Mouse (Mus musculus): ENCODE measurements around the gene Tuba1b. TPM values are rescaled to one million over a fixed set of nuclear protein-coding genes. Genes with fewer than 3 reads are reported as not detected.

The Tuba1b gene
- polyA plus RNA-seq, 1 experiment from 2014 or later, result 435 TPM

DNA sequence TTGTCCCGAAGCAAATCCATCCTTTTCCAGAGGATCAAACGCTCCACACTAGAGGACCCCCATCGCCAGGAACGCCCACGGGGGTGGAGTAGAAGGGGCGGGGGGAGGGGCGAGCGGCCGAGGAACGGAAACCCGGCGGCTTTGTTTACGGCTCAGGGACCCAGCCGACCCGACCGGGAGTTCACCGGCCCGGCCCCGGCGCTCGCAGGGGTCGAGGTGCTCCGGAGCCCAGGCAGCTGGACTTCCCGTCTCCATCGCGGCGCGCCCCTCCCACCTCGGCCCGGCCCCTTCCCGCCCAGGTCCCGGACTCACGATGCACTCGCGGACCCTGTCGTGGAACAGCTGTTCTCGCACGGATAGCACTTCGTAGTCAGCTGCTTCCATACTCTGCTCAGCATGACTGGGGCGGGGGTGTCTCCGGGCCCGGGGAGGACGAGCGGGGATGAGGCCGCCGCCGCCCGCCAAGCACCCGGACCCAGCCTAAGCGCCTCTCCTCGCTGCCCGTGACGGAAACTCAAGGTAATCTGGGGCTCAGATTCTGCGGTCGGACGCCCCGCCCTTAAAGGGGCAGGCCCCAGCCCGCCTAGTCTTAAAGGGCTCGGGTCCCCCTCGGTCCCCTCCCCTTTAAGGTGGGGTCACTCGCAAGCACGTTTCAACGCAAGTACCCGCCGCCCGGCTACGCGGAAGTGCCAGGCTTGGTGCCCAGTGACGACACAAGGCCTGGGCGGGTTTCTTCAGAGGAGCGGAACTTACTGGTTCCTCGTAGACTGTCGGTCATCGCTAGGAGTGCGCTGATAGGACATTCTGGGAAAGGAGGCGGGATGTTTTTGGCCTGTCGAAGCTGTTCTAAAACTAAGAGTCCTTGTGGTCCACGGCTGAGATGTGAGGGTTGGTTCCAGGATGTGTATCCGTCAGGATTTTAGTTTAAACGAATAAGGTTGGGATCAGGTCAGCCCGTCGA is 16.5 kb downstream of the Tuba1b start, which contains the start of gene Lmbr1l:
Lmbr1l (minus strand) TSS at position 694 of the 961 bp plus-strand sequence.
- Histone ChIP-seq H3K9ac (ENCODE audit: low read depth, low read length) (peak within 1 kb of the TSS; percentile 87), H3K27ac (ENCODE audit: low read depth, low read length) (peak within 1 kb of the TSS; percentile 93), H3K36me3 (ENCODE audit: control insufficient read depth, insufficient read depth) (peaks cover 11% of the 10 kb centered on the region), H3K4me3 (ENCODE audit: low read depth, low read length) (peak within 1 kb of the TSS; percentile 89), H3K9me3 (ENCODE audit: control insufficient read depth) (no peaks in the 10 kb centered on the region), H3K27me3 (replicated peaks; ENCODE audit: control insufficient read depth, insufficient read depth, low read length) (no peaks in the 10 kb centered on the region), H3K4me2 (replicated peaks; ENCODE audit: low read depth) (peak within 1 kb of the TSS; percentile 82), H3K4me1 (replicated peaks; ENCODE audit: control insufficient read depth, insufficient read depth, low read length) (0 out of 2 replicates have a peak, but pooled peaks cover 2% of the 10 kb centered on the region)
- under 1% methylated on average over 82 of the region's 82 CpGs for WGBS
- TF ChIP-seq CTCF (IDR thresholded peaks at IDR 0.05; ENCODE audit: low read depth), result no peak
- ATAC-seq, result peak; percentile 98

DNA sequence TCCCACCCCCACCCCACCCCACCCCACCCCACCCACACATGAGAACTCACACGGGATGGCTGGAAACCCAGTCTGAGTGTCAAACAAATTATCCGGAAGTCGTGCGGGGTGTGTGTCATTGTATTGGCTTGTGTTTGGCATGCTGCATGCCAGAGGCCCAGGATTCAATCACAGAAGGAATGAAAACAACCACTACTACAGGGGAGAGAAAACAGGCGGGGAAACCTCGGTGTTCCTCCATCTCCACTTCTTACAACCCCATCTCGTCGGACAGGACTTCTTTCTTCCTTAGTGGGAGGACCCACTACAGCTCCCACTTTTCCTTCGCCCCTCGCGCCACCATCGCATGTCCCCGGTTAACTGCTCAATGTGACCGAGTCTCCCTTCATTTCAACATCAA is 17.3 kb downstream of the Tuba1b start:
- Histone ChIP-seq H3K4me1 (replicated peaks; ENCODE audit: control insufficient read depth, insufficient read depth, low read length) (0 out of 2 replicates have a peak, but pooled peaks cover 2% of the 10 kb centered on the region), H3K36me3 (ENCODE audit: control insufficient read depth, insufficient read depth) (peaks cover 18% of the 10 kb centered on the region), H3K9ac (ENCODE audit: low read depth, low read length) (peak overlapping the region; percentile 87), H3K4me2 (replicated peaks; ENCODE audit: low read depth) (peak overlapping the region; percentile 82), H3K27me3 (replicated peaks; ENCODE audit: control insufficient read depth, insufficient read depth, low read length) (no peaks in the 10 kb centered on the region), H3K27ac (ENCODE audit: low read depth, low read length) (peak overlapping the region; percentile 93), H3K4me3 (ENCODE audit: low read depth, low read length) (peak overlapping the region; percentile 89), H3K9me3 (ENCODE audit: control insufficient read depth) (no peaks in the 10 kb centered on the region)
- ATAC-seq, result no peak
- no peak for TF ChIP-seq CTCF (IDR thresholded peaks at IDR 0.05; ENCODE audit: low read depth)
- 0% methylated on average over 14 of the region's 14 CpGs for WGBS

DNA sequence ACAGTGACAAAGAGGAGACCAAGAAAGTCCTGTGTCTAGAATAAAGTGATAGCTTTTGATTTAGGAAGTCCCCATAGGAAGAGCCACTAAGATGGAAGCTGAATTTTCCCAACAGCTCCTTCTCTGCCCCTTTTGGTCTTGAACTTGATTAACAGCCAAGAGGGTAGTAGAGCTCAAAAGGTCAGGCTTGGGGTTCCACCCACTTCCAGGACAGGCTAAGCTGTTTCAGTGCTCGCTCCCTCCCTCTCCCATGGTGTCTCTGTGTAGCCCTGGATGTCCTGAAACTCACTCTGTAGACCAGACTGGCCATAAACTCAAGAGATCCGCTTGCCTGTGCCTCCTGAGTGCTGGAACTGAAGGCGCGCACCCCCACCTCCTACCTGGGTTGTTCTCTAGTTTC is 18.3 kb downstream of the Tuba1b start:
- Histone ChIP-seq H3K4me1 (replicated peaks; ENCODE audit: control insufficient read depth, insufficient read depth, low read length) (0 out of 2 replicates have a peak, but pooled peaks cover 2% of the 10 kb centered on the region), H3K4me3 (ENCODE audit: low read depth, low read length) (no peak overlapping the region), H3K27ac (ENCODE audit: low read depth, low read length) (no peak overlapping the region), H3K9me3 (ENCODE audit: control insufficient read depth) (no peaks in the 10 kb centered on the region), H3K36me3 (ENCODE audit: control insufficient read depth, insufficient read depth) (peaks cover 29% of the 10 kb centered on the region), H3K9ac (ENCODE audit: low read depth, low read length) (no peak overlapping the region), H3K4me2 (replicated peaks; ENCODE audit: low read depth) (peak overlapping the region; percentile 82), H3K27me3 (replicated peaks; ENCODE audit: control insufficient read depth, insufficient read depth, low read length) (no peaks in the 10 kb centered on the region)
- WGBS, result 83% methylated on average over 4 of the region's 4 CpGs
- no peak for ATAC-seq
- TF ChIP-seq CTCF (IDR thresholded peaks at IDR 0.05; ENCODE audit: low read depth), result no peak

DNA sequence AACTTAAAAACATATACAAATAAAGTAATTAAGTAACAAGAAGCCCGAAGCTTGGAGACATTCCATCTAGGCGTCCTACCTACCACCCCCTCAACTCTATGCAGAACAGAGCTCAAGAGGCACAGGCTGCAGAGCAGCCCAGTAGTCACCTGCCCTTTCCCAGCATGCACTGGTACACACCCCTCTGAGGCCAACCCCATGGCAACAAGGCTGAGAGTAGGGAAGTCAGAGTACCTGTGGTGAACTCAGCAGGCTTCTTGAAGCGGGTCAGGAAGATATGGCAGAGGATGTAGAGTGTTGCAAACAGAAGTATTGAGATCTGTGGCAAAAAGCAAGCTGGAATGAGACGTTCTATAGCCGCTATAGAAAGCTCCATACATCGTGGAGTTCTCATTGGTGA is 19.5 kb downstream of the Tuba1b start:
- Histone ChIP-seq H3K9ac (ENCODE audit: low read depth, low read length) (no peak overlapping the region), H3K36me3 (ENCODE audit: control insufficient read depth, insufficient read depth) (peaks cover 40% of the 10 kb centered on the region), H3K4me2 (replicated peaks; ENCODE audit: low read depth) (no peak overlapping the region), H3K4me3 (ENCODE audit: low read depth, low read length) (no peak overlapping the region), H3K27me3 (replicated peaks; ENCODE audit: control insufficient read depth, insufficient read depth, low read length) (no peaks in the 10 kb centered on the region), H3K27ac (ENCODE audit: low read depth, low read length) (no peak overlapping the region), H3K4me1 (replicated peaks; ENCODE audit: control insufficient read depth, insufficient read depth, low read length) (0 out of 2 replicates have a peak, but pooled peaks cover 2% of the 10 kb centered on the region), H3K9me3 (ENCODE audit: control insufficient read depth) (no peaks in the 10 kb centered on the region)
- TF ChIP-seq CTCF (IDR thresholded peaks at IDR 0.05; ENCODE audit: low read depth), result no peak
- 88% methylated on average over 6 of the region's 6 CpGs for WGBS
- ATAC-seq, result no peak

DNA sequence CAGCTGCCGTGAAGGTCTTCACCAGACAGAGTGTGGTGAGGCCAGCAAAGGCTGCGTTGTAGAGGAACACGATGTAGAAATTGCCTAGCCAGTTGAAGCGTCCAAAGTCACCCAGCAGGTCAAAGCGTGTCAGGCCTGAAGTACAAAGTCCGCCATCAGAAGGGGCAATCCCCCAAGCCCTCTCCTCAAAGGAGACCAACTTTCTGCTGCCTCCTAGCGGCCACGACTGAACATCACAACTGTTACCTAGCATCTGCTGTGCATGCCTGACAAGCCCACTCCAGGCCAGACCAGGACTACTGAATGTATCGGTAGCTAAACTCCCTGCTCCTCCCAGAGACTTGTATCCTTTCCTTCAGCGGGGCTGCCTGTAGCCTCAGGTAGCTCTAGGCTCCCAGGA is 29.7 kb downstream of the Tuba1b start:
- Histone ChIP-seq H3K27me3 (replicated peaks; ENCODE audit: control insufficient read depth, insufficient read depth, low read length) (peaks cover 8% of the 10 kb centered on the region; the same call in 1 of the 2 replicates), H3K9ac (ENCODE audit: low read depth, low read length) (no peak overlapping the region), H3K4me1 (replicated peaks; ENCODE audit: control insufficient read depth, insufficient read depth, low read length) (no peaks in the 10 kb centered on the region), H3K4me3 (ENCODE audit: low read depth, low read length) (no peak overlapping the region), H3K36me3 (ENCODE audit: control insufficient read depth, insufficient read depth) (peaks cover 50% of the 10 kb centered on the region), H3K27ac (ENCODE audit: low read depth, low read length) (no peak overlapping the region), H3K4me2 (replicated peaks; ENCODE audit: low read depth) (no peak overlapping the region), H3K9me3 (ENCODE audit: control insufficient read depth) (no peaks in the 10 kb centered on the region)
- peak; percentile 78 for TF ChIP-seq CTCF (IDR thresholded peaks at IDR 0.05; ENCODE audit: low read depth)
- 32% methylated on average over 10 of the region's 10 CpGs for WGBS
- ATAC-seq, result no peak

DNA sequence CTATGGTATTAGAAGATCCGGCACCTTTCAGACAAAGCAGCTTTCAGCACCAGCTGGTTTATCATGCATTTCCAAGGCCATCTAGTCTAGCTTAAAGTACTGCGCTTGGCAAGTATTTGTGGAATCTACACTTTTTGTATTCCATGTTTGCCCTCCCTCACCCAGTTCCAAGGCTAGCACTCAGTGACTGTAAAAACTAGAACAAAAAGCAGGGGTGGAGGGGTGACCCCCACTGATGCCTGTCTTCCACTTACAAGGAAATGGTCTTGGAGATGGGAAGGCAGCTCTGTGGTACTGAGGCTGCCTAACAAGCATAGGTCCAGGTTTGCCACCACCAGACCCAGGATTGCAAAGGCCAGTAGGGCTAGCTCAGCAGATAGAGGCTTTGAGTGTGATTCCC is 31.8 kb downstream of the Tuba1b start:
- peaks cover 29% of the 10 kb centered on the region for H3K36me3 ChIP-seq (ENCODE audit: control insufficient read depth, insufficient read depth)
- H3K4me2 ChIP-seq (replicated peaks; ENCODE audit: low read depth), result no peak overlapping the region
- H3K9me3 ChIP-seq (ENCODE audit: control insufficient read depth), result no peaks in the 10 kb centered on the region
- peaks cover 27% of the 10 kb centered on the region for H3K27me3 ChIP-seq (replicated peaks; ENCODE audit: control insufficient read depth, insufficient read depth, low read length)
- H3K4me3 ChIP-seq (ENCODE audit: low read depth, low read length), result no peak overlapping the region
- no peak overlapping the region for H3K27ac ChIP-seq (ENCODE audit: low read depth, low read length)
- no peak overlapping the region for H3K9ac ChIP-seq (ENCODE audit: low read depth, low read length)
- 86% methylated on average over 2 of the region's 2 CpGs for whole genome bisulfite sequencing
- no peak for ATAC-seq
- no peak for TF ChIP-seq CTCF (IDR thresholded peaks at IDR 0.05; ENCODE audit: low read depth)
- peaks cover 3% of the 10 kb centered on the region; the same call in 1 of the 2 replicates for H3K4me1 ChIP-seq (replicated peaks; ENCODE audit: control insufficient read depth, insufficient read depth, low read length)
